Mouse (Mus musculus) bone marrow, adult 2 months (tissue): ENCODE data around the gene Zfp637. TPM values are rescaled to one million over a fixed set of nuclear protein-coding genes. Genes with fewer than 3 reads are reported as not detected.
"Not testable (repeated sequence)": the region's sequence is repeated elsewhere in the genome, so short reads cannot be mapped to it uniquely, and the experiment has no call there.

Experiments
- H3K27ac ChIP-seq: fragments of 200-500 bp; 2 replicates; pipeline ENCODE4 v1.5.1; 2012; ENCODE audit warnings: low read depth, mild to moderate bottlenecking, control low read depth, inconsistent platforms, low read length; ENCODE audit not compliant: control insufficient read depth, poor library complexity, insufficient read depth
- H3K4me1 ChIP-seq: fragments of 200-500 bp; 2 replicates; pipeline ENCODE4 v1.6.1; 2011; ENCODE audit warnings: low read length; ENCODE audit not compliant: control insufficient read depth, insufficient read depth
- H3K4me3 ChIP-seq: fragments of 200-500 bp; replicated peaks from 2 replicates; pipeline ENCODE3; 2011; ENCODE audit warnings: mild to moderate bottlenecking, low read depth, low read length, control low read depth; ENCODE audit not compliant: control insufficient read depth
- CTCF ChIP-seq: fragments of 200-500 bp; IDR thresholded peaks from 2 replicates; pipeline ENCODE4 v1.5.1; 2011; ENCODE audit warnings: low read length, control low read depth; ENCODE audit not compliant: control insufficient read depth, insufficient read depth
- POLR2A ChIP-seq: fragments of 200-500 bp; IDR thresholded peaks from 2 replicates; pipeline ENCODE4 v1.6.1; 2011; ENCODE audit warnings: low read depth, mild to moderate bottlenecking, control low read depth, low read length, borderline replicate concordance; ENCODE audit not compliant: control insufficient read depth
- whole genome bisulfite sequencing: fragments of 180-500 bp; shearing (Covaris S2); methylation state at CpG from one replicate; pipeline ENCODE4 v1.1.7; 2018; 5-methylcytosine and 5-hydroxymethylcytosine counted together
- polyA plus RNA-seq: library from polyadenylated mRNA; stranded (reverse); fragments of >200 nt; gene quantifications from 2 replicates; pipeline ENCODE4 v1.2.4, GENCODE M21; 2011; ENCODE audit warnings: low replicate concordance; ENCODE audit not compliant: missing spikeins, insufficient read depth, insufficient read length

Gene Zfp637
- polyA plus RNA-seq, 1 experiment, result 8.3 TPM

- Histone ChIP-seq H3K27ac (no peak overlapping the region), H3K4me1 (no peaks in the 10 kb centered on the region), H3K4me3 (no peak overlapping the region)
- no peak for TF ChIP-seq CTCF
- TF ChIP-seq POLR2A, result no peak
- 38% methylated on average over 2 of the region's 2 CpGs for WGBS
These were observed 10.8 kb downstream of the Zfp637 start for GRCm38 (mm10) chr6:117851747-117852146.

DNA sequence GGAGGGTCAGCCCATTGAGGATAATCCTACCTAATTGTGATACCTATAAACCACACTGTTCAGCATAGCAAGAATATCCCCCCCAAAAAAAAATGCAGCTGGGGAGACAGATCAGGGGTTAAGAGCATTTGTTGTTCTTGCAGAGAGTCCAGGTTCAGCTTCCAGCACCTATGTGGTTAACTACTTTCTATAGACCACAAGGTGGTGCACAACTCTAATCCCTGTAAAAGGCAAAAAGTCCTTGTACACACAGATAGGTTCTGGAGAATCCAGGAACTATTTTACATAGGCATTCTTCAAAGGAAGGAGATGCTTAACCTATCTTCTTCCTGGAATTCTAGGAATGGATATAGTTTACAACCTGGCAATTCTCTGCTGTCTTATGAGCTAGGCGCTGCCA is 17.0 kb downstream of the Zfp637 start:
- H3K4me3 ChIP-seq, result no peak overlapping the region
- no peak overlapping the region for H3K27ac ChIP-seq
- TF ChIP-seq CTCF, result no peak
- no peaks in the 10 kb centered on the region; the same call in 1 of the 2 replicates for H3K4me1 ChIP-seq
- WGBS, result 93% methylated on average over 1 of the region's 1 CpGs

GRCm38 (mm10) chr6:117861848-117862247 is 20.9 kb downstream of the Zfp637 start, which contains the start of gene Zfp239:
Zfp239 (plus strand) TSS chr6:117862100.
- WGBS, result 55% methylated on average over 6 of the region's 6 CpGs
- Histone ChIP-seq H3K4me1 (no peaks in the 10 kb centered on the region; the same call in 1 of the 2 replicates), H3K27ac (peak within 1 kb of the TSS; percentile 29; the same call in 1 of the 2 replicates), H3K4me3 (peak within 1 kb of the TSS; percentile 89)
- TF ChIP-seq CTCF, result no peak
- no peak for TF ChIP-seq POLR2A

GRCm38 (mm10) chr6:117862465-117862864 is 21.5 kb downstream of the Zfp637 start:
- TF ChIP-seq POLR2A (no peak), CTCF (no peak)
- whole genome bisulfite sequencing, result 43% methylated on average over 8 of the region's 8 CpGs
- Histone ChIP-seq H3K4me1 (no peaks in the 10 kb centered on the region; the same call in 1 of the 2 replicates), H3K4me3 (no peak overlapping the region), H3K27ac (no peak overlapping the region)

DNA sequence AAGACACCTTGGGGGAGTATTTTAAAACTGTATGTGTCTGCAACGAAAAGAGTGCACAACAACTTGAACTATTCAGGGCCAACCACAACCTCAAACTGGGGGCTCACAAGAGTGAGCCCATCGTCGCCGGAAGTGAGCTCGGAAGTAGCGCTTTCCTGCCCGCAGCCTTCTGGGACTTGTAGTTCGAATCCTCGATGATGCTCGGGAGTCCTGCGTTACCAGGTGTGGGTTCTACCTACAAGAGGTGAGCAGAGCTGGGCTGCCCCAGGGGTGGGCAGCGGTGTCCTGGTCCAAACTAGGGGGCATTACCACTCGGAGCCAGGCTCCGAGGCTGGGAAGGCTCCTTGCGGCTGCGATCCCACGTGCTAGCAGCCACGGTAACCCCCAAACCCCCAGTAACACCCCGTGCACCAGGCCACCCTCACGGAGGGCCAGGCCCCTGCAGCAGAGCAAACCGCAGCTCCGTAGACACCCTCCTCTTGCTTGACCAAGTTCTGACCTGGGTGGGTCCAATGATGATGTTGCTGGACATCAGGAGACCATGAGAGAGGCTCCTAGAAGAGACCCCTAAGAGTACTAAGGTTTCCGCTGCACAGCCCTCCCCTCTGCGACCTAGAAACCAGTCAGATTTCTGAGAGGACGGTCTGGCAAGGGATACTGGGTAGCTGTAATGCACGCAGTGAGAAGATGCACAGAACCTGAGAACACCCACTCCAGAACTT is 22.1 kb downstream of the Zfp637 start:
- peak overlapping the region; percentile 29; the same call in 1 of the 2 replicates for H3K27ac ChIP-seq
- H3K4me1 ChIP-seq, result no peaks in the 10 kb centered on the region; the same call in 1 of the 2 replicates
- TF ChIP-seq CTCF (no peak), POLR2A (no peak)
- peak overlapping the region; percentile 89 for H3K4me3 ChIP-seq
- whole genome bisulfite sequencing, result 2% methylated on average over 26 of the region's 26 CpGs

DNA sequence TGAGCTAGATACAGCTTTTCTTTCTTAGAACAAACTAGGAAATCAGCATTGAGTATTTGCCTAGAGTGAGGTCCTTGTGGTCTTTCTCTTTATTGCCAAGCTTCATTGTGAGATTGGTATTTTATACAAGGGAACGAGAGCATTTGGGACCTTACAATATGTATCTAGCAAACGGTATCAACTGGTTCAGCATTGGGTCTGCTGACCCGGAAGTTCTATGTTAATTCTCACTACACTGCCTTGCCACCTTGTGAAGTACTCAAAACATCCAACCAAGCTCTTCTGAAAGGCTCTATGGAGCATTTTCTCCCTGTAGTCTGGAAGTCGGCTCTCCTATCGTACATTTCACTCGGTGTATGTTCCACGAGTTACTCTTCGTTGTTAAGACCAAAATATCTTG is 22.8 kb downstream of the Zfp637 start:
- Histone ChIP-seq H3K4me3 (no peak overlapping the region), H3K27ac (no peak overlapping the region), H3K4me1 (no peaks in the 10 kb centered on the region; the same call in 1 of the 2 replicates)
- 82% methylated on average over 8 of the region's 8 CpGs for WGBS
- TF ChIP-seq POLR2A (no peak), CTCF (no peak)

GRCm38 (mm10) chr6:117868187-117868586 is 27.2 kb downstream of the Zfp637 start:
- WGBS, result 82% methylated on average over 8 of the region's 8 CpGs
- no peaks in the 10 kb centered on the region for H3K4me1 ChIP-seq
- H3K4me3 ChIP-seq, result no peak overlapping the region
- no peak overlapping the region for H3K27ac ChIP-seq
- no peak for TF ChIP-seq CTCF
- no peak for TF ChIP-seq POLR2A

DNA sequence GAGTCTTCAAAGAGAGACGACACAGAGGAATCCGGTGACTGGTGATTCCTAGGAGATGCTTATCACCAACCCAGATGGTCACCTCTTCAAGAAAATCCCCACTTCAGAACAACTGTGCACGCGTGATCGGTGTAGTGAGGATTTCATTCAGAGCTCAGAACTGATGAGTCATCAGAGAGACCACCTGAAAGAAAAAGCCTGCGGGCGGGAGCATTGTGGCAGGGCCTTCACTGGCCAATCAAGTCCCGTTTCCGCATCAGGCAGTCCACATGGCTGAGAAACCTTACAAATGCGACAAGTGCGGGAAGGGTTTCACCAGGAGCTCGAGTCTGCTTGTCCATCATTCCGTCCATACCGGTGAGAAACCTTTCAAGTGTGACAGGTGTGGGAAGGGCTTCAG is 30.1 kb downstream of the Zfp637 start:
- no peak overlapping the region for H3K27ac ChIP-seq
- H3K4me1 ChIP-seq, result no peaks in the 10 kb centered on the region
- WGBS, result 90% methylated on average over 14 of the region's 14 CpGs
- TF ChIP-seq CTCF, result no peak
- no peak for TF ChIP-seq POLR2A
- H3K4me3 ChIP-seq, result no peak overlapping the region

GRCm38 (mm10) chr6:117873450-117873849 is 32.5 kb downstream of the Zfp637 start:
- H3K4me3 ChIP-seq, H3K27ac ChIP-seq, H3K4me1 ChIP-seq: not testable (repeated sequence)
- WGBS, result 74% methylated on average over 7 of the region's 7 CpGs
